Mouse (Mus musculus): Measurements from ENCODE around the gene Col6a6.

- no peak for TF ChIP-seq ZNF384 (IDR thresholded peaks at IDR 0.05; ENCODE audit: low read depth, low read length)
- TF ChIP-seq ZC3H11A (IDR thresholded peaks at IDR 0.05; ENCODE audit: borderline replicate concordance, low read depth, low read length), result no peak
Measured at GRCm38 (mm10) chr9:105670916-105671315, 157.0 kb downstream of the Col6a6 start.
